ENCODE assay signal across 8 mouse cellular contexts in genomic region chr16:33517627-33518026, GRCm38 (mm10). TPM values are rescaled to one million over a fixed set of nuclear protein-coding genes. Genes with fewer than 3 reads are reported as not detected.
DNase-seq lines count a peak whose midpoint lies in the region; ATAC-seq and TF ChIP-seq lines count a peak whose summit lies in the region.

No protein-coding gene starts in this region.

- peak overlapping the region; percentile 92 for H3K4me2 ChIP-seq in heart, embryonic 14.5 days (ENCODE audit: low read length)
- peak overlapping the region; percentile 53 for H3K4me2 ChIP-seq in liver, embryonic 15.5 days

- TF ChIP-seq EP300 in heart, adult 2 months (IDR thresholded peaks at IDR 0.05; ENCODE audit: insufficient read depth, low read depth, low read length) = no peak

- peaks cover 1% of the 10 kb centered on the region; the same call in 1 of the 2 replicates for H3K4me1 ChIP-seq in heart, adult 2 months (ENCODE audit: control insufficient read depth, insufficient read depth, low read length)
- peaks cover 3% of the 10 kb centered on the region for H3K4me1 ChIP-seq in brown adipose tissue, adult 24 weeks (ENCODE audit: control insufficient read depth, insufficient read depth, insufficient read length, low read length)
- H3K4me1 ChIP-seq in heart, embryonic 14.5 days (ENCODE audit: control insufficient read depth in 2 of 2, insufficient read depth in 2 of 2, low read length in 2 of 2) = peaks cover 14 to 17% of the 10 kb centered on the region in 2 experiments
- 0 out of 2 replicates have a peak, but pooled peaks cover 3% of the 10 kb centered on the region for H3K4me1 ChIP-seq in liver, embryonic 15.5 days (replicated peaks)

- 32% methylated on average over 4 of the region's 4 CpGs for WGBS in heart, adult 2 months
- 17% methylated on average over 4 of the region's 4 CpGs for WGBS in heart, embryonic 14.5 days
- 32% methylated on average over 4 of the region's 4 CpGs for WGBS in liver, embryonic 15.5 days (ENCODE audit: insufficient replicate concordance)

- no peak for ATAC-seq in heart, embryonic 14.5 days (ENCODE audit: insufficient number of reproducible peaks, insufficient read depth, low FRiP score, low read depth)
- no peak for ATAC-seq in liver, embryonic 15.5 days (ENCODE audit: insufficient read depth)

- intact Hi-C loops in heart, adult 2 months (cut with DNase I) = no loop called here
- intact Hi-C loops in heart, postnatal 14 days (cut with DNase I) = loop anchor here (2.0 kb wide), 1 partner anchor 21 kb away; no protein-coding TSS in a partner anchor

- no peaks in the 10 kb centered on the region for H3K9me3 ChIP-seq in heart, embryonic 14.5 days (ENCODE audit: control insufficient read depth, low read length)
- H3K9me3 ChIP-seq in liver, embryonic 15.5 days (replicated peaks) = no peaks in the 10 kb centered on the region

- H3K79me2 ChIP-seq in heart, adult 2 months (replicated peaks; ENCODE audit: control insufficient read depth, insufficient read depth, low read length) = no peaks in the 10 kb centered on the region

- no peak overlapping the region; the same call in 1 of the 2 replicates for H3K9ac ChIP-seq in heart, adult 2 months (ENCODE audit: low read depth, low read length)
- H3K9ac ChIP-seq in heart, embryonic 14.5 days (ENCODE audit: low read length) = peak overlapping the region; percentile 66
- no peak overlapping the region for H3K9ac ChIP-seq in liver, embryonic 15.5 days

- H3K36me3 ChIP-seq in heart, adult 2 months (ENCODE audit: control insufficient read depth, insufficient read depth, low read length) = no peaks in the 10 kb centered on the region
- H3K36me3 ChIP-seq in heart, embryonic 14.5 days (ENCODE audit: control insufficient read depth, insufficient read depth, low read length) = no peaks in the 10 kb centered on the region
- H3K36me3 ChIP-seq in liver, embryonic 15.5 days (replicated peaks) = no peaks in the 10 kb centered on the region

- H3K27ac ChIP-seq in heart, adult 2 months = peak overlapping the region; percentile 13
- no peak overlapping the region for H3K27ac ChIP-seq in brown adipose tissue, adult 24 weeks (replicated peaks; ENCODE audit: low read depth, low read length)
- no peak overlapping the region for H3K27ac ChIP-seq in heart, embryonic 14.5 days (replicated peaks in 1 of 2; ENCODE audit: control insufficient read depth in 1 of 2, insufficient read depth in 1 of 2, low read depth in 2 of 2, low read length in 2 of 2)
- H3K27ac ChIP-seq in liver, embryonic 15.5 days (replicated peaks) = no peak overlapping the region

- no peak for DNase-seq in heart, adult 2 months
- no peak for DNase-seq in heart, postnatal 14 days
- no peak for DNase-seq in ovary, postnatal 10 days (ENCODE audit: low spot score)
- no peak for DNase-seq in adrenal gland, postnatal 10 days
- DNase-seq in layer of hippocampus, adult 9-11 months = no peak

- H3K27me3 ChIP-seq in heart, adult 2 months (ENCODE audit: control insufficient read depth, insufficient read depth, low read length) = no peaks in the 10 kb centered on the region
- no peaks in the 10 kb centered on the region for H3K27me3 ChIP-seq in heart, embryonic 14.5 days (ENCODE audit: control insufficient read depth, insufficient read depth, low read length)
- H3K27me3 ChIP-seq in liver, embryonic 15.5 days = peaks cover 20% of the 10 kb centered on the region

- no peak overlapping the region; the same call in 1 of the 2 replicates for H3K4me3 ChIP-seq in heart, adult 2 months
- peak overlapping the region; percentile 53; the same call in 1 of the 2 replicates for H3K4me3 ChIP-seq in brown adipose tissue, adult 24 weeks (ENCODE audit: insufficient read depth, low read depth, low read length)
- peak overlapping the region; percentile 47 to 51 for H3K4me3 ChIP-seq in heart, embryonic 14.5 days (ENCODE audit: control insufficient read depth in 1 of 2, insufficient read depth in 1 of 2, low read depth in 1 of 2, low read length in 2 of 2)
- H3K4me3 ChIP-seq in liver, embryonic 15.5 days (replicated peaks) = no peak overlapping the region

- TF ChIP-seq POLR2A in heart, adult 2 months (IDR thresholded peaks at IDR 0.05; ENCODE audit: insufficient read depth, low read depth, low read length) = no peak

- no peak for TF ChIP-seq CTCF in heart, adult 2 months (IDR thresholded peaks at IDR 0.05)

RNA-seq across cellular contexts. Expression of gene Slc12a8, which starts 0.5 kb away (rescaled TPM):
- total RNA-seq in heart, adult 2 months (2021) = under 1 TPM; 0.31 to 0.45 TPM
- polyA plus RNA-seq in heart, adult 2 months (2012; rRNA removed) = 0.66 and 1.2 TPM in 2 replicates
- under 1 TPM; 0.45 to 0.56 TPM for total RNA-seq in heart, postnatal 14 days (2021)
- not detected in 2 replicates for polyA plus RNA-seq in brown adipose tissue, adult 24 weeks (2012; ENCODE audit: insufficient read depth, insufficient read length, missing spikeins)
- polyA plus RNA-seq in heart, embryonic 14.5 days (2014; fragmentation: Nextera tagmentation; extraction: Ambion mirVana) = 0.89 and 1.9 TPM in 2 replicates
- polyA plus RNA-seq in liver, embryonic 15.5 days (2015; fragmentation: Nextera tagmentation; extraction: Ambion mirVana) = 0.05 and 0.09 TPM in 2 replicates
- total RNA-seq in adrenal gland, postnatal 10 days (2021) = 1 to 10 TPM in 1 of 2 experiments, under 1 TPM in 1; 0.63 to 1.3 TPM

Comparison
In these comparisons a context has a peak if more than half of its experiments do, and no peak if none do; other contexts are left out.
1. H3K4me3 ChIP-seq: peak in brown adipose tissue, adult 24 weeks (single experiment) and heart, embryonic 14.5 days (2 of 2); none in heart, adult 2 months (single experiment) and liver, embryonic 15.5 days (single experiment).